Mouse (Mus musculus): Measurements from ENCODE around the gene Cxcl10. TPM values are rescaled to one million over a fixed set of nuclear protein-coding genes. Genes with fewer than 3 reads are reported as not detected.
"Not testable (repeated sequence)": the region's sequence is repeated elsewhere in the genome, so short reads cannot be mapped to it uniquely, and the experiment has no call there.

The Cxcl10 gene
- polyA plus RNA-seq, 1 experiment from 2014 or later, result 1.1 TPM

DNA sequence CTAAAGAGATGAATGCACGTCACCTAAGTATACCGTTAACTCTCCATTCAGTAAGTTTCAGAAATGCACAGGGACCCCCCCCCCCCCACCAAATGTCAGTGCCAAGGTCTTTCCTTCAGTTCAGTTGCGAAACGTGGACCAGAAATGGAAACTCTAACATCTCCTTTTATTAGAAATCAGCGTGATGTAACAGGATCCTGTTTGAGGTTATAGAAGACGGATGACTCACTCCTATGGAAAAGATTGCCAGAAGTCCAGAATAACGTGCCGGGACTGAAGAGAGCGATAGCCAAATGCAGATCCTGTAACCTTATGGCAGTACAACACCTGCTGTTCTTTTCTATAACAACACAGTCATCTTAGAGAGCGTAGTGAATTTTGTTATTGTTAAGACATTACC lies 19.7 kb upstream of the Cxcl10 start:
- peaks cover 18% of the 10 kb centered on the region for H3K4me1 ChIP-seq
- no peaks in the 10 kb centered on the region for H3K36me3 ChIP-seq
- no peak for ATAC-seq (ENCODE audit: insufficient number of reproducible peaks, low FRiP score, low TSS enrichment, low read depth)
- WGBS, result 37% methylated on average over 10 of the region's 10 CpGs
- no peak overlapping the region for H3K4me3 ChIP-seq
- no peaks in the 10 kb centered on the region for H3K9me3 ChIP-seq
- H3K27ac ChIP-seq, result no peak overlapping the region
- no peak overlapping the region for H3K9ac ChIP-seq
- no peaks in the 10 kb centered on the region for H3K27me3 ChIP-seq
- no peak overlapping the region for H3K4me2 ChIP-seq

- Histone ChIP-seq H3K4me3 (no peak overlapping the region), H3K4me2 (no peak overlapping the region), H3K9ac (no peak overlapping the region), H3K9me3 (no peaks in the 10 kb centered on the region), H3K27ac (no peak overlapping the region), H3K4me1 (peaks cover 18% of the 10 kb centered on the region), H3K27me3 (no peaks in the 10 kb centered on the region), H3K36me3 (no peaks in the 10 kb centered on the region)
- no peak for ATAC-seq (ENCODE audit: insufficient number of reproducible peaks, low FRiP score, low TSS enrichment, low read depth)
- 68% methylated on average over 6 of the region's 6 CpGs for WGBS
Observed at GRCm38 (mm10) chr5:92366565-92366964, 17.9 kb upstream of the Cxcl10 start.

- H3K27me3 ChIP-seq, result no peaks in the 10 kb centered on the region
Observed at GRCm38 (mm10) chr5:92365146-92365705, 16.5 kb upstream of the Cxcl10 start.

GRCm38 (mm10) chr5:92364011-92364410 lies 15.3 kb upstream of the Cxcl10 start:
- WGBS, result 88% methylated on average over 5 of the region's 5 CpGs

More at GRCm38 (mm10) chr5:92365146-92365705, 16.5 kb upstream of the Cxcl10 start:
- no peak overlapping the region for H3K27ac ChIP-seq
- no peaks in the 10 kb centered on the region for H3K36me3 ChIP-seq
- ATAC-seq (ENCODE audit: insufficient number of reproducible peaks, low FRiP score, low TSS enrichment, low read depth), result no peak
- no peak overlapping the region for H3K4me2 ChIP-seq
- H3K4me1 ChIP-seq, result peaks cover 14% of the 10 kb centered on the region
- H3K4me3 ChIP-seq, result no peak overlapping the region
- H3K9me3 ChIP-seq, result no peaks in the 10 kb centered on the region
- H3K9ac ChIP-seq, result no peak overlapping the region
- WGBS, result 76% methylated on average over 11 of the region's 11 CpGs

GRCm38 (mm10) chr5:92363179-92363578 lies 14.5 kb upstream of the Cxcl10 start:
- Histone ChIP-seq H3K4me3 (no peak overlapping the region), H3K27me3 (no peaks in the 10 kb centered on the region), H3K27ac (no peak overlapping the region), H3K9ac (no peak overlapping the region), H3K36me3 (no peaks in the 10 kb centered on the region), H3K9me3 (no peaks in the 10 kb centered on the region), H3K4me2 (no peak overlapping the region), H3K4me1 (peaks cover 4% of the 10 kb centered on the region; the same call in 1 of the 2 replicates)
- 15% methylated on average over 4 of the region's 4 CpGs for WGBS
- ATAC-seq (ENCODE audit: insufficient number of reproducible peaks, low FRiP score, low TSS enrichment, low read depth), result no peak

More at GRCm38 (mm10) chr5:92364011-92364410, 15.3 kb upstream of the Cxcl10 start:
- Histone ChIP-seq H3K4me2 (no peak overlapping the region), H3K27ac (no peak overlapping the region), H3K9ac (no peak overlapping the region), H3K4me1 (peaks cover 9% of the 10 kb centered on the region), H3K4me3 (no peak overlapping the region), H3K9me3 (no peaks in the 10 kb centered on the region), H3K27me3 (no peaks in the 10 kb centered on the region), H3K36me3 (no peaks in the 10 kb centered on the region)
- no peak for ATAC-seq (ENCODE audit: insufficient number of reproducible peaks, low FRiP score, low TSS enrichment, low read depth)

GRCm38 (mm10) chr5:92358767-92359455 lies 10.2 kb upstream of the Cxcl10 start:
- Histone ChIP-seq H3K4me3 (no peak overlapping the region), H3K27ac (no peak overlapping the region), H3K9ac (no peak overlapping the region), H3K4me1 (no peaks in the 10 kb centered on the region), H3K9me3 (no peaks in the 10 kb centered on the region), H3K27me3 (no peaks in the 10 kb centered on the region), H3K4me2 (no peak overlapping the region), H3K36me3 (no peaks in the 10 kb centered on the region)
- ATAC-seq (ENCODE audit: insufficient number of reproducible peaks, low FRiP score, low TSS enrichment, low read depth), result no peak
- 81% methylated on average over 11 of the region's 11 CpGs for WGBS

- Histone ChIP-seq H3K4me3 (no peak overlapping the region), H3K27ac (no peak overlapping the region), H3K4me1 (peaks cover 5% of the 10 kb centered on the region; the same call in 1 of the 2 replicates), H3K36me3 (no peaks in the 10 kb centered on the region), H3K9me3 (no peaks in the 10 kb centered on the region), H3K27me3 (no peaks in the 10 kb centered on the region), H3K4me2 (no peak overlapping the region), H3K9ac (no peak overlapping the region)
- 22% methylated on average over 12 of the region's 12 CpGs for WGBS
- 0 out of 2 replicates have a peak, but pooled peaks have one; percentile 40 for ATAC-seq (ENCODE audit: insufficient number of reproducible peaks, low FRiP score, low TSS enrichment, low read depth)
Observed at GRCm38 (mm10) chr5:92358033-92358432, 9.3 kb upstream of the Cxcl10 start.

DNA sequence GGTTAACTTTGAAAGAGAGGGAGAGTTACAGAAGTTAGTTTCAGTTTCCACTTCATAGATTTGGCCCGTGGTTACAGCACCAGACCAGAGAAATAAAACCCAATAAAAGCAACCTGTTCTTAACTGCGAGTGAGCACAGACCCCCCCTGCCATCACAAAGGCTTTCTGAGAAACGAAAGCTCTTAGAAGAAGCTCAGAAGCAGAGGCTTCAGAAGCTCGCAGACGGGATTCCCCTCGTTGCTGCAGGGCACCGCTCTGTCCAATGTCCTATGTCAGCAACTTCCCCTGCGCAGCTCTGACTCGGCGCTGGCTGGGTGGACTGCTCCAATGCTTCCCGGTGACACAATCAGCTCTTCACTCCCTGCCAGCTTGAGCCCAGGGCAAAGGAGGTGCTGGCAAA lies 4.8 kb upstream of the Cxcl10 start:
- peak overlapping the region; percentile 31 for H3K4me2 ChIP-seq
- H3K27ac ChIP-seq, result no peak overlapping the region
- peaks cover 9% of the 10 kb centered on the region; the same call in 1 of the 2 replicates for H3K4me1 ChIP-seq
- no peaks in the 10 kb centered on the region for H3K27me3 ChIP-seq
- no peak overlapping the region for H3K9ac ChIP-seq
- no peak for ATAC-seq (ENCODE audit: insufficient number of reproducible peaks, low FRiP score, low TSS enrichment, low read depth)
- no peaks in the 10 kb centered on the region for H3K36me3 ChIP-seq
- WGBS, result 33% methylated on average over 11 of the region's 11 CpGs
- peak overlapping the region; percentile 28 for H3K4me3 ChIP-seq
- H3K9me3 ChIP-seq, result no peaks in the 10 kb centered on the region

DNA sequence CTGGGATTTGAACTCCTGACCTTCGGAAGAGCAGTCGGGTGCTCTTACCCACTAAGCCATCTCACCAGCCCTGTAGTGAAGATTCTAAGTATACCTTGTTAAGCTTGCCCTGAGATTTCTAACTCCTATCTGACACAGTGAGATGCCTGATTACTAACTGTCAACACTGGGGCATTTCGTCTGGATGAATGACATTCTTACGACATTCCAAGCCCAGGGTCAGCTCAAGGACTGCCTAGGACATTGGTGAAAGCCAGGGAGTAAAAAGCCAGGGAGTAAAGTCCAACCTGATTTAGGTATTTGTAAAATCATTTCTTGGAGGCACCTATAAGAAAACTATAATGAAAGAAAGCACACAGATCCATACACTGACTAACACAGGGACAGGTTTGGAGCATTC lies 4.0 kb upstream of the Cxcl10 start:
- not testable (repeated sequence) for H3K4me2 ChIP-seq; H3K9me3 ChIP-seq; H3K9ac ChIP-seq; ATAC-seq (ENCODE audit: insufficient number of reproducible peaks, low FRiP score, low TSS enrichment, low read depth); H3K36me3 ChIP-seq; H3K4me3 ChIP-seq; H3K27ac ChIP-seq; H3K4me1 ChIP-seq; H3K27me3 ChIP-seq
- WGBS, result 69% methylated on average over 4 of the region's 4 CpGs

DNA sequence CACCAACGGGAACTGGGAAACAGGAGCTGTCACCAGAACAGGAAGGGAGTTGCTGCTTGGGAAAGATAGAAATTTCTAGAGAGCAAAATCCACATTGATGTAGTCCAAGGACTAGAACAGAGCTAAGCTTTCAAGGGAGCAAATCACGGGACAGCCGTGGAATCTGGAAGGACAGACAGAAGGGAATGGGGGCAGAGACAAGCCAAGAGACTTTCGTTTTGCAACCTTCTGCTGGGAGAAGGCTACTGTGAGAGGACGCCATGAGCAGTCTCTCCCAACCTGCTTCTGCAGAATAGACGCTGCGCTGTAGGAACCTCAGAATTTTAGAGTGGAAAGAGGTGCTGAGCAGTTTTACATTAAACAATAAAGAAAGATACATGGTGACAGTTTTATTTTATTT lies 1.0 kb upstream of the Cxcl10 start:
- Histone ChIP-seq H3K27me3 (no peaks in the 10 kb centered on the region), H3K4me2 (no peak overlapping the region), H3K4me1 (peaks cover 9% of the 10 kb centered on the region; the same call in 1 of the 2 replicates), H3K4me3 (no peak overlapping the region), H3K27ac (no peak overlapping the region), H3K36me3 (no peaks in the 10 kb centered on the region), H3K9ac (no peak overlapping the region), H3K9me3 (no peaks in the 10 kb centered on the region)
- no peak for ATAC-seq (ENCODE audit: insufficient number of reproducible peaks, low FRiP score, low TSS enrichment, low read depth)
- 82% methylated on average over 7 of the region's 7 CpGs for WGBS

GRCm38 (mm10) chr5:92345006-92345405 lies 3.7 kb downstream of the Cxcl10 start:
- 82% methylated on average over 8 of the region's 8 CpGs for WGBS
- H3K4me2 ChIP-seq, result no peak overlapping the region

GRCm38 (mm10) chr5:92340606-92341005 lies 8.1 kb downstream of the Cxcl10 start:
- no peak overlapping the region for H3K27ac ChIP-seq
- H3K36me3 ChIP-seq, result no peaks in the 10 kb centered on the region
- H3K4me2 ChIP-seq, result no peak overlapping the region
- H3K4me3 ChIP-seq, result no peak overlapping the region
- no peaks in the 10 kb centered on the region for H3K9me3 ChIP-seq
- no peak overlapping the region for H3K9ac ChIP-seq
- H3K4me1 ChIP-seq, result no peaks in the 10 kb centered on the region
- no peaks in the 10 kb centered on the region for H3K27me3 ChIP-seq
- WGBS, result 61% methylated on average over 4 of the region's 4 CpGs
- no peak for ATAC-seq (ENCODE audit: insufficient number of reproducible peaks, low FRiP score, low TSS enrichment, low read depth)

More at GRCm38 (mm10) chr5:92345006-92345405, 3.7 kb downstream of the Cxcl10 start:
- H3K27ac ChIP-seq, result no peak overlapping the region
- H3K36me3 ChIP-seq, result no peaks in the 10 kb centered on the region
- H3K9ac ChIP-seq, result no peak overlapping the region
- no peak overlapping the region for H3K4me3 ChIP-seq
- 0 out of 2 replicates have a peak, but pooled peaks cover 4% of the 10 kb centered on the region for H3K4me1 ChIP-seq
- no peaks in the 10 kb centered on the region for H3K9me3 ChIP-seq
- no peak for ATAC-seq (ENCODE audit: insufficient number of reproducible peaks, low FRiP score, low TSS enrichment, low read depth)
- H3K27me3 ChIP-seq, result no peaks in the 10 kb centered on the region

Measured in limb, embryonic 15.5 days (tissue).